Mouse (Mus musculus) olfactory bulb, adult 2 months (tissue): ENCODE measurements around the gene Atg5. TPM values are rescaled to one million over a fixed set of nuclear protein-coding genes. Genes with fewer than 3 reads are reported as not detected.

Experiments
- H3K27ac ChIP-seq: fragments of 200-500 bp; 2 replicates; pipeline ENCODE4 v1.5.1; 2012; ENCODE audit warnings: low read depth, low read length; ENCODE audit not compliant: insufficient read depth
- H3K4me1 ChIP-seq: fragments of 200-500 bp; 2 replicates; pipeline ENCODE4 v1.6.1; 2012; ENCODE audit warnings: low read length; ENCODE audit not compliant: control insufficient read depth, insufficient read depth
- H3K4me3 ChIP-seq: fragments of 200-500 bp; 2 replicates; pipeline ENCODE4 v1.5.1; 2012; ENCODE audit warnings: mild to moderate bottlenecking, low read depth, low read length, moderate library complexity; ENCODE audit not compliant: insufficient read depth
- CTCF ChIP-seq: fragments of 200-500 bp; IDR thresholded peaks from 2 replicates; pipeline ENCODE4 v1.5.1; 2012; ENCODE audit warnings: low read depth, mild to moderate bottlenecking, low read length, moderate library complexity; ENCODE audit not compliant: insufficient read depth
- POLR2A ChIP-seq: fragments of 200-500 bp; IDR thresholded peaks from 2 replicates; pipeline ENCODE4 v1.6.1; 2012; ENCODE audit warnings: mild to moderate bottlenecking, low read depth, low read length, moderate library complexity; ENCODE audit not compliant: insufficient read depth
- WGBS: fragments of 180-500 bp; shearing (Covaris S2); methylation state at CpG from one replicate; pipeline ENCODE4 v1.1.7; 2018; 5-methylcytosine and 5-hydroxymethylcytosine counted together
- polyA plus RNA-seq: library from polyadenylated mRNA; stranded (reverse); fragments of >200 nt; gene quantifications from 2 replicates; pipeline ENCODE4 v1.2.4, GENCODE M21; 2012; ENCODE audit warnings: low replicate concordance; ENCODE audit not compliant: missing spikeins, insufficient read depth, insufficient read length

Atg5 gene
- polyA plus RNA-seq, 1 experiment: not detected

DNA sequence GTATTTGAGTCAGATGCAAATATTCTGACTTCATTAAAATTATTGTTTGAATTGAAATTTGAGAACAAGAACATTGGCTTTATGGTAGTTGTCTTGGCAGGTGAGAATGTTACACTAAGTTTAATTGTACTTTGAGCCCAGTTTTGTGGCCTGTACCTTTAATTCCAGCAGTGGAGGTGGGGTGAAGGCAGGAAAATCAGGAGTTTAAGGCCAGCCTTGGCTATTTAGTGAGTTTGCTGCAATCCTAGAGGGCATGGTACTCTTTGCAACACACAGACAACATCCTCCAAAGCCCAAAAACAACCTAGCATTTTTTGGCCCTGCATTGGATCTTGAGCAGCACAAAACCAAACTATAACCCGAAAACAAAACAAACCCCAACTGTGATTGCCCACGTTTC lies 1.1 kb downstream of the Atg5 start:
- 49% methylated on average over 2 of the region's 2 CpGs for WGBS

DNA sequence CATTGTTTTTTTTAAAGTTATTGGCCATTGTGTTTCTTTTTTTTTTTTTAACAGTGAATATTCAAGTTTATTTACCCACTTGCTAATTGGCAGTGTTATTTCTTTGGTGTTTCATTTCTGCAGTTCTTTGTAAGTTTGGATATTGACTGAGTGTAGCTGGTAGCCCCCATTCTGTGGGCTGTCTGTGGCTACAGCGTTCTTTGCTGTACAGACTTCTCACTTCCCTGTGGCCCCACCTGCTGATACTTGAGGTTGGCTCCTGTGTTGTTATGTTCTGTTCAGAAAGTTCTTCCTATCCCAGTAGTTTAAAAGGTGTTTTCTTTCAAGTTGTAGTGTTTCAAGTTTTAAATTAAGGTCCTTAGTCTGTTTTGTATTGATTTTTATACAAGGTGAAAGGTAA lies 14.2 kb downstream of the Atg5 start:
- 86% methylated on average over 1 of the region's 1 CpGs for WGBS
- TF ChIP-seq POLR2A (no peak), CTCF (no peak)
- Histone ChIP-seq H3K27ac (no peak overlapping the region), H3K4me1 (no peaks in the 10 kb centered on the region), H3K4me3 (no peak overlapping the region)

More for the DNA sequence above, 1.1 kb downstream of the Atg5 start:
- Histone ChIP-seq H3K27ac (no peak overlapping the region), H3K4me3 (no peak overlapping the region), H3K4me1 (0 out of 2 replicates have a peak, but pooled peaks cover 2% of the 10 kb centered on the region)
- TF ChIP-seq POLR2A (no peak), CTCF (no peak)

DNA sequence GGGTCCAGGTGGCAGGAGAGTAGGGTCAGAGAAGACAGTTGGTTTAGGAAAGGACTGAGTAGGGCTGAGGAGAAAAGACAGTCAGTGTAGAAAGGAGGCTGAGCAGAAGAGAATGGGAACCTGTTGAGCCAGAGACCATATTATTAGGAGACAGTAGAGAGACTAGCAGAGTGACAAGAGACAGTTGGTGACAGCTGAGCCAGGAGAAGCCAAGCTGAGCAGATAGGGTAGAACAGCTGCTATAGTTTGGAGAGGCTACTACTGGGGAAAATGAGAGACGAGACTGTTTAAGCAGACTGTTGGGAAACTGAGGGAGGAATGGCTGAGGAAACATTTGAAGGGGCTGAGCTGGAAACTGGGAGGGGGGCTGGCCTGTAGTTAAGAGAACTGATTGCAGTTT lies 16.9 kb downstream of the Atg5 start:
- Histone ChIP-seq H3K4me3 (no peak overlapping the region), H3K27ac (no peak overlapping the region), H3K4me1 (no peaks in the 10 kb centered on the region)
- TF ChIP-seq POLR2A (no peak), CTCF (no peak)
- WGBS: 59% methylated on average over 1 of the region's 1 CpGs

DNA sequence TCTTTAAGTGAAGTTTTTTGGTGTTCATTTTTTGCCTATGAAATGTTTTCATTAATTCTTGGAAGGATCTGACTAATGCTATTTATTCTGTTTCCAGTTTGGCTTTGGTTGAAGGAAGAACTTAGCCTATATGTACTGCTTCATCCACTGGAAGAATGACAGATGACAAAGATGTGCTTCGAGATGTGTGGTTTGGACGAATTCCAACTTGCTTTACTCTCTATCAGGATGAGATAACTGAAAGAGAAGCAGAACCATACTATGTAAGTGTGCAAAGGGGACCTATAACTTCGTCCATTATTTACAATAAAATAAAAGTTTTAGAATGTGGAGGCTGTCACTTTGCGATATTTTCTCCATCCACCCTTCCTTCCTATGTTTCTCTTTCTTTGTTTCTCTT lies 17.8 kb downstream of the Atg5 start:
- TF ChIP-seq CTCF: no peak
- TF ChIP-seq POLR2A: no peak
- Histone ChIP-seq H3K4me1 (no peaks in the 10 kb centered on the region), H3K27ac (no peak overlapping the region), H3K4me3 (no peak overlapping the region)
- WGBS: 88% methylated on average over 4 of the region's 4 CpGs

DNA sequence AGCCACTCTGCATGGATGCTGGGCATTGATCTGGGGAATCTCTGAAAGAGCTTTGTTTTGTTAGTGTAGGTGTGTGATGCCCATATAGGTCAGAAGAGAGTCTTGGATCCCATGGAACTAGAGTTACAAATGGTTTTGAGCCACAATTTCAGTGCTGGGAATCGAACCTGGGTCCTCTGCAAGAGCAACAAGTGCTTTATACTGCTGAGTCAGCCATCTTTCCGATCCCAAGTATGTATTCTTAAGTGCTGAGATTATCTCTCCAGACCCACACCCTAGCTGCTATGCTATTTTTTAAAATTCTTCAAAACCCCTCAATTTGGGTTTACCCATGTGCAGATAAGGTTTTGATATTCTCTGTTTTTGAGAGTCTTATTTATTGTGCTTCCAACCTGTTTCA lies 22.7 kb downstream of the Atg5 start:
- WGBS: 100% methylated on average over 2 of the region's 2 CpGs
- no peak overlapping the region for H3K27ac ChIP-seq
- H3K4me3 ChIP-seq: no peak overlapping the region
- no peaks in the 10 kb centered on the region for H3K4me1 ChIP-seq
- TF ChIP-seq POLR2A: no peak
- no peak for TF ChIP-seq CTCF

DNA sequence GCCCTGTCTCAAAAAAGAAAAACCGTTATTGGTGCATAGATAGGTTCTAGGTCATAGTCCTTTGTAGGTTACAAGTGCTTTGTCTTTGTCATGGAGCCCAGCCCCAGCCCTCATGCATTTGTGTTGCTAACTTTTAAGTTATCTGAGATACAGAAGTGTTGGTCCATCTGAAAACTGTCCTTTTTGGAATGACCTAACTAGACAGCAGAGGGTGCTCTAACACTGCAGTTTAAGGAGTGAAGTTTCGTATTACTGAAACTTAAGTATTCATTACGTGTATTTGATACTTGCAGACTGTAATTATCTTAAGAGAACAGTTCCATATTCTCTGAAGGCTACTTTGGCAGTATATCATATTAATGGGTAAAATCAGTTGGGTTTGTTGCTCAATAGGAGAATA lies 24.0 kb downstream of the Atg5 start:
- no peak for TF ChIP-seq POLR2A
- TF ChIP-seq CTCF: no peak
- WGBS: 36% methylated on average over 3 of the region's 3 CpGs
- Histone ChIP-seq H3K4me1 (no peaks in the 10 kb centered on the region), H3K27ac (no peak overlapping the region), H3K4me3 (no peak overlapping the region)

DNA sequence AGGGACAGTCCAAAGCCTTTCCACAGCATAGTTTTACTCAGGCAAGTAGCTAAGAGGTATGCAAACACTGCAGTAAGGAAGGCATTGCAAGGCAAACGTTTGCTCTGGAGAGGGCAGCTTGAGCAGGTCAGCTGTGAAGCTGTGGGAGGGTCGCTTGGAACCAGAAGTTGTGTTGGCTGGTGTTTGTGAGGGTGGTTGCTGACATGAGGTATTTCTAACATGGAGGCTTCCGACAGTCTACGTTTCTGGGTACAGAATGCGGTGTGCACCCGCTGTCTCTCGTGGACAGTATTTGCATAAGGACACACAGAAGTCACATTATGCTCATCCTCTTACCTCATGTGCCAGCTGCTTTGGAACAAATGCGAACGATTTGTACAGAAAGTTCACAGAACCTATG lies 31.0 kb downstream of the Atg5 start:
- no peak overlapping the region for H3K4me3 ChIP-seq
- H3K27ac ChIP-seq: no peak overlapping the region
- 86% methylated on average over 9 of the region's 9 CpGs for WGBS
- no peaks in the 10 kb centered on the region for H3K4me1 ChIP-seq
- TF ChIP-seq POLR2A: no peak
- no peak for TF ChIP-seq CTCF

DNA sequence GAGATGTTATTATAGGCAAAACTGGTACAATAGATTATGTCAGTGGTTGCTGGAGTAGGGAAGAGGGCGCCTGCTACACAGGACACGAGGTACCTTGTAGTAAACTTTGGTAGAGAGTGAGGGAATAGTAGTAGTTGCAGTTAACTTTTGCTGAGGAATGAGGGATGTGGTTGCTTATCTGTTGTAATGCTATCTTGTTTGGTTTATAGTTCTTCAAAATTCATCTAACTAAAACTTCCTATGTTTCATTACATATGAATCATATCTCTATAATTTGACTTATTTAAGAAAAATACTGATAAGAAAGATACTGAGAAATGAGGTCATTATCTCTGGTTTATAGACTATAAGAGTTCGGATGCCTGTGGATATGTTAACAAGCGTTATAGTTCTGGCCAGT lies 31.9 kb downstream of the Atg5 start:
- 93% methylated on average over 4 of the region's 4 CpGs for WGBS
- Histone ChIP-seq H3K4me1 (no peaks in the 10 kb centered on the region), H3K4me3 (no peak overlapping the region), H3K27ac (no peak overlapping the region)
- TF ChIP-seq POLR2A (no peak), CTCF (no peak)

DNA sequence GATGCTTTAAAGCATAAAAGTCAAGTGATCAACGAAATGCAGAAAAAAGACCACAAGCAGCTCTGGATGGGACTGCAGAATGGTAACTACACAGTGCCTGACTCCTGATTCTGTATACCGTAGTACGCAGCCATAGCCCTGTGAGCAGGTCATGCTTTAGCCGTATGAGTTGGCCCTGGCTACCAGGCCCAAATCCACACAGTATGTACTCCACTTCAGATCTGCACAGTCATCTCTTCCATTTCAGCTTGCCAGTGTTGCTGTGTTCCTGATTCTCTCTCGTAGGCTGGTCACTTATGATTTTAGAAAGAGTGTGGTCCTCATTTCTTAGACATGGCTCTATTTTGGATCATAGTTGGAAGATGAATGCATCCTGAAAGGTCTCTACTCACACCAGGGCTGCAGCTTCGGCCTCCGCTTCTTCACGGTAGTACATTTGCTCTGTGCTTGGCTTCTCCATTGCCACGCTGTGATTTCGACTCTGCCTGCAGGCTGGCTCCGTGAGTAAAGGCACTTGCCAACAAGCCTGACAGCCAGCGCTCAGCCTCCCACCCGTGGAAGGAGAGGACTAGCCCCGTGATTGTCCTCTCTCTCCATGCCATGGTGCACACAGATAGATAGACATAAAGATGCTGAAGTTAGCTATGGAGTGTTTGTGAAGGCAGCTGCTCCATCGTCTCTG lies 35.6 kb downstream of the Atg5 start:
- 85% methylated on average over 15 of the region's 15 CpGs for WGBS
- no peak overlapping the region for H3K4me3 ChIP-seq
- H3K27ac ChIP-seq: no peak overlapping the region
- TF ChIP-seq POLR2A (no peak), CTCF (no peak)
- H3K4me1 ChIP-seq: no peaks in the 10 kb centered on the region

DNA sequence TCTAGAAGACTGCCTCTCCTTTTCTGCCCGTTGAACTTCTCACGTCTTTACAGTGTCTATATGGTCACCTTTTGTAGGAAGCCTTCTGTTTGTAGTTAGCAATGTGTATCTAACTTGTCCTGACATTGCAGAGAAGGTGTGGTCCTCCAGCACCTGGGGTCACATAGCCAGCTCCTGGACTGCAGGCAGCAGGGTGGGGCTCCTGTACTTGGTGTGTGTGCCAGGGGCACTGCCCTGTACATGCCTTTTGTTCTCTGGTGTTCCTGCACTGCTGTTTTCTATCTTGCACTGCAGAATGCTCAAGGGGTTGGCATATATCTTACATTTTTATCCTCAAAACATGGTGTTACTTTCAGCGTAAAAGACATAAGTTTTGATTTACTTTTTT lies 36.2 kb downstream of the Atg5 start:
- Histone ChIP-seq H3K27ac (no peak overlapping the region), H3K4me3 (no peak overlapping the region), H3K4me1 (no peaks in the 10 kb centered on the region)
- TF ChIP-seq POLR2A: no peak
- TF ChIP-seq CTCF: no peak
- 94% methylated on average over 3 of the region's 3 CpGs for WGBS
